Mouse (Mus musculus): Measurements from ENCODE around the gene Tnfsf15. TPM values are rescaled to one million over a fixed set of nuclear protein-coding genes. Genes with fewer than 3 reads are reported as not detected.
A peak's percentile ranks its signal among the peaks of the same experiment; 100 is the strongest.

Tnfsf15 gene
- total RNA-seq, 2 experiments from 2014 or later: 0.08 TPM; not detected in 1

DNA sequence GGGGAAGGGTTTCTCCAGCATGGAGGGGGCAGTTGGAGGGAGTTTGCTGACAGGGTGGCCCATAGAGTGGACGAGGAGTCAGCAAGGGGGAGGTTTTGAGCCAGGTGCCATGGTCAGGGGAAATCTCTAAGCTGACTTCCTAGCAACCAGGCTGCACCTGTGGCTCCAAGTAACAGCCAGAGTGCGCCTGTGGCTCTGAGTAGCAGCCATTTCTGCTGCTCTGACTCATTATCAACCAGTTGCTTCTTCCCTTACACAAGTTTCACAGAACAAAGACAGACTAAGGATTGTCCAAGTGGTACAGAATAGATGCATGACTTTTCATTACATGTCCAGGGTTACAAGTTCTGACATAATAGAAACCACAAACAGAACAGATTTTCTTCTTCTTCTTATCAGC lies 11.2 kb upstream of the Tnfsf15 start:
- intact Hi-C loops (cut with DNase I): no loop called here
- TF ChIP-seq CTCF (IDR thresholded peaks at IDR 0.05): no peak
- no peak overlapping the region for H3K4me3 ChIP-seq
- H3K27ac ChIP-seq: no peak overlapping the region
- no peak for DNase-seq

DNA sequence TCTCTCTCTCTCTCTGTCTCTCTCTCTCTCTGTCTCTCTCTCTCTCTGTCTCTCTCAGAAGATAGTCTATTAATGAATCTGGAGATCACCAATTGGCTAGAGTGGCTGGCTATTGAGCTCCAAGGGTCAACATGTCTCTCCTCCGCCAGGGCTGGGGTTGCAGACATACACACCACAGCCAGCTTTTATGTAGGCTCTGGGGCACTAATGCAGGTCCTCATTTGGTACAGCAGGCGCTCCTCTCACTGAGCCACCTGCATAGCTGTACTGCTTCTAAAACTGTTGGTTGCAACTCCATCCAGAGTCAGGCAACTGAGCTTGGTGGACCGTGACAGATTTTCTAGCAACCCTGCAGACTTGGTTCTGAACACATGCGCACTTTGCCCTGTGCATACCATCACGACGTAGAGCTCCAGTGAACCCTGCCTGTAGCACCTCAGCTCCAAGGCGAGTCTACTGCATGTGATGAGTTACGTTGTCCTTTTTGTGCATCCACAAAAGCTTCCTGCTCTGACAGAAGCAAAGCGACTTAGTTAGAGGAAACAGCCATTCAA lies 9.6 kb upstream of the Tnfsf15 start:
- intact Hi-C loops (cut with DNase I): no loop called here
- Histone ChIP-seq H3K27ac (no peak overlapping the region), H3K4me3 (no peak overlapping the region)
- no peak for DNase-seq
- TF ChIP-seq CTCF (IDR thresholded peaks at IDR 0.05): no peak

- no peak overlapping the region for H3K27ac ChIP-seq
- no peak for DNase-seq
- TF ChIP-seq CTCF (IDR thresholded peaks at IDR 0.05): no peak
- H3K4me3 ChIP-seq: no peak overlapping the region
- intact Hi-C loops (cut with DNase I): no loop called here
Measured at GRCm38 (mm10) chr4:63753855-63754254, 8.9 kb upstream of the Tnfsf15 start.

GRCm38 (mm10) chr4:63752687-63753523 lies 8.0 kb upstream of the Tnfsf15 start:
- DNase-seq: peak; percentile 32
- intact Hi-C loops (cut with DNase I): no loop called here
- H3K4me3 ChIP-seq: no peak overlapping the region
- peak; percentile 7; the same call in 1 of the 2 replicates for TF ChIP-seq CTCF (IDR thresholded peaks at IDR 0.05)
- no peak overlapping the region for H3K27ac ChIP-seq

DNA sequence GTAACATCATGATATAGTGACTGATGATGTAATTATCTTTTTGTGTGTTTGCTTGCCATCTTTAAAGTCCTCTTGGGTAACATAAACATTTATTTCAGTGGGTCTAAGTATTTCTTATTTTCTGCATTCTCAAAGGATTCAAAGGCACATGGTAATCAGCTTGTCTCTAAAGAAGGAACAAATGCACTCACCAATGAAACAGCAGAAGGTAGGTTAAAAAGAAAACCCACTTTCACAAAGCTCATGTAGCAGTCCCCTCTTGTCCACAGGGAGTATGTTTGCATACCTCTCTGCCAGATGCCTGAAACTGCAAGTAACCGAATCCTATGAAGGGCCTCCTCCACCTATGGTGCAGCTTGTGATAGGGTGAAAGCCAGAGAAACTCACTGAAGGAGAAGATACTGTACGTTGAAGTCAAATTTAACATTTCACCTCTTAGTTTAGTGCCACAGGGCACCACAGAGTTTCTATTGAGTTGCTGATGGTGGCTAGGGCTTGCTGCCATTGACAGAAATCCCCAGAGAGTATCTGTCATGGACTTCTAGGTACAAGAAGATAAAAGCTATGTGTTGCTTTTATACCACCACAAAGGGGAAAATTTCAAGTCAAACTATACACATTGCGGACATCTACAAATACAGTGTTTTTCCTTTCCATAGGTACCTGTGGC lies 3.3 kb upstream of the Tnfsf15 start:
- DNase-seq: no peak
- H3K4me3 ChIP-seq: no peak overlapping the region
- H3K27ac ChIP-seq: no peak overlapping the region
- intact Hi-C loops (cut with DNase I): no loop called here
- no peak for TF ChIP-seq CTCF (IDR thresholded peaks at IDR 0.05)

- no peak for TF ChIP-seq CTCF (IDR thresholded peaks at IDR 0.05)
- H3K27ac ChIP-seq: no peak overlapping the region
- no peak for DNase-seq
- peak overlapping the region; percentile 51 for H3K4me3 ChIP-seq
- intact Hi-C loops (cut with DNase I): no loop called here
Measured at GRCm38 (mm10) chr4:63745271-63745670, 358 bp upstream of the Tnfsf15 start.

GRCm38 (mm10) chr4:63743660-63744059 lies 1.3 kb downstream of the Tnfsf15 start:
- intact Hi-C loops (cut with DNase I): no loop called here
- no peak for DNase-seq
- TF ChIP-seq CTCF (IDR thresholded peaks at IDR 0.05): no peak
- Histone ChIP-seq H3K4me3 (no peak overlapping the region), H3K27ac (no peak overlapping the region)

DNA sequence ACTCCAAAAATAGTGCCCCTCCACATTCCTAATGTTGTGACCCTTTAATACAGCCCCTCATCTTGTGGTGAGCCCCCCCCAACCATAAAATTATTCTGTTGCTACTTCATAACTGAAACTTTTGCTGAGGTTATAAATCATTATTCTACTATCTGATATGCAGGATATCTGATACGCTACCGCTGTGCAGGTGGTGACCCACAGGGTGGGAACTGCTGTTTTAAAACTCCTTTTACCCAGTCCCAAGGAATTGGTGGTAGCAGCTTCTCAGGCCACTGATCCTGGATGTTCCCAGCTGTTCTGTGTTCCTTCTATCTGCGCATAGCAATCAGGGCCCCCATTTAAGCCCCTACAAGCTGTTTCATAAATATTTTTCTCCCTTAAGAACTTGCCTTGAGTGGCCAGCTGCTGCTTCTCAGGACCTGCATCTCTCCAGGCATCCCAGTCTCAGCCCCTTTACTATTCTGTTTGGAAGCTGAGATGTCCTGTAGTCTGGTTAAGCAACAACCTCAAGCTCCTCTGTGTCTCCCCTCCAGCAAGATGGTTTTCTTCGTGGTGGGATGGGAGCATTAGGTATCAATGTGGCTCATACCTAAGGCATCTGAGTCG lies 2.0 kb downstream of the Tnfsf15 start:
- intact Hi-C loops (cut with DNase I): no loop called here
- DNase-seq: no peak
- TF ChIP-seq CTCF (IDR thresholded peaks at IDR 0.05): no peak
- Histone ChIP-seq H3K4me3 (no peak overlapping the region), H3K27ac (no peak overlapping the region)

GRCm38 (mm10) chr4:63742101-63742500 lies 2.8 kb downstream of the Tnfsf15 start:
- Histone ChIP-seq H3K4me3 (no peak overlapping the region), H3K27ac (no peak overlapping the region)
- no peak for TF ChIP-seq CTCF (IDR thresholded peaks at IDR 0.05)
- intact Hi-C loops (cut with DNase I): no loop called here
- no peak for DNase-seq

DNA sequence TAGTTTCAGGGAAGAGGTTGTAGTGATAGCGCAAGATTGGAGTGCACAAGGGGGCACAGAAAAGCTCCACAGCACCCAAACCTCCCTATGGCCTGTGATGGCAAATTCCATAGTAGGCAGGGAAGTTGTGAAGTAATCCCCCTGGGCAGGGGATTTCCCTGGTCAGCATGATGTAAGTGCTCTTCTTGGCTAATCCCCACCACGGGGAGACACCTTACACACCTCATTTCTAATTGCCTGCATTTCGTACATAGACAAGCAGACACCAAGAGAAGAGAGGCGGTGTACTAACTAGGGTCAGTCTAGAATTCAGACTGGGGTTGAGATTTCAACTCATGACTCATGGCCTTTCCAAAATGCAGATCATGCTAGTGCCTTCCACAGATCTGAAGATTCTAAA lies 4.2 kb downstream of the Tnfsf15 start:
- no peak overlapping the region for H3K27ac ChIP-seq
- no peak for DNase-seq
- intact Hi-C loops (cut with DNase I): no loop called here
- no peak for TF ChIP-seq CTCF (IDR thresholded peaks at IDR 0.05)
- no peak overlapping the region for H3K4me3 ChIP-seq

DNA sequence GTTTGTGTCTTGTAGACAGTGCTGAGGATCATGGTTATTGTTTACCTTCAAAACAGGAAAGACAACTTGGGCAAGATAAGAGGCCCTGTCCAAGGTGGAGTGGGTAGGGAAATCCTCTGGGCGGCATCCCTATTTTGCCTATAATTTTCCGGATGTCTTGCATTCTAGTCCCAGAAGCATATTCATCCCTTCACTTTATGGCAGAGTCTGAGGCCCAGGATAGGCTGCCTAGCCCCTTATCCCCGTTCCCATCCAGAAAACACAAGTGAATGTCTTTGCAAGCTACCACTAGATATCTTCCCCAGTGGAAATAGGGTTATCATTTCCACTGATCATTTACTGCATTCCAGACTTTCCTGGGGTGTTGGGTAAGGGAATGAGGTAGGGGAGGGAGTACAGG lies 4.9 kb downstream of the Tnfsf15 start:
- H3K4me3 ChIP-seq: no peak overlapping the region
- no peak for TF ChIP-seq CTCF (IDR thresholded peaks at IDR 0.05)
- intact Hi-C loops (cut with DNase I): no loop called here
- H3K27ac ChIP-seq: no peak overlapping the region
- no peak for DNase-seq

GRCm38 (mm10) chr4:63739524-63739923 lies 5.4 kb downstream of the Tnfsf15 start:
- intact Hi-C loops (cut with DNase I): no loop called here
- TF ChIP-seq CTCF (IDR thresholded peaks at IDR 0.05): no peak
- peak; percentile 46 for DNase-seq
- Histone ChIP-seq H3K4me3 (no peak overlapping the region), H3K27ac (0 out of 2 replicates have a peak overlapping the region, but pooled peaks have one; percentile 0)
